Mouse (Mus musculus): ENCODE results near the gene Hmgb2.
A peak's percentile ranks its signal among the peaks of the same experiment; 100 is the strongest.
"Not testable (repeated sequence)": the region's sequence is repeated elsewhere in the genome, so short reads cannot be mapped to it uniquely, and the experiment has no call there.

Hmgb2 gene

DNA sequence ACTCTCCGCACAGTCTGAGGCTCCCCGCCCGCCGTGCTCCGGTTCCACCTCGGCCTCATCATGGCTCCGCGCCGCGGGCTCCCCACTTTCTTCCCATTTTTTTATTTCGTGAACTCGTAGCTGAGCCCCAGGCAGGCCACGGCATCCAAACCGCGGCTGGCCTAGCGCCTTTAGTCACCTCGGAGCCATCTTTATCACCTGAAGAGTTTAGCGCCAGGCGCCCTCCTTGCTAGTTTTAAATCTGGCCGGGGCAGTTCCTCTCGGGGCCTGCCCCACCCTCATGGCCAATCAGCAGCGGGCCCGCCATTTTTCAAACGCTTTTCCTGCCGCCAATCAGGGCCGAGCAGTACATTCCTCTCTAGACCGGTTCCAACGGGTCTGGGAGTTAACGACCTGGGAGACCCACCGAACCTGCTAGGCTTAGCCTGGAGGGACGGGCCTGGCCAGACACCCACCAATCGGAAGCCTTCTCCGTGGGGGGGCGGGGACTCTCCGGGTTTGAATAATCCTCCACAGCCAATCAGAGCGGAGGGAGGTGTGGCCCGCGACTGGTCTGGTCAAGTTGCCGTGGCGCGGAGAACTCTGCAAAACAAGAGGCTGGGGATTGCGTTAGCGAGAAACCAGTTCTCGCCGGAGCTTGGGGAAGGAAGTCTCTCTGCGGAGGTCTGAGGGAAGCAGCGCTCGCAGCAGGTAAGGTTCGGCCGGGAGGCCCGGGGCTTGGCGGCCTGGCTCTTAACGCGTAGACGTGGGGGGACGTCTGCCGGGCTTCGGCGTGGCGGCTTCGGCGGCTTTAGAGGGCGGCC lies at the start of gene Hmgb2:
Gene Hmgb2, plus strand, starts transcription at position 592 of the 803 bp plus-strand sequence.
- peak; percentile 99 for DNase-seq (ENCODE audit: low read depth)

DNA sequence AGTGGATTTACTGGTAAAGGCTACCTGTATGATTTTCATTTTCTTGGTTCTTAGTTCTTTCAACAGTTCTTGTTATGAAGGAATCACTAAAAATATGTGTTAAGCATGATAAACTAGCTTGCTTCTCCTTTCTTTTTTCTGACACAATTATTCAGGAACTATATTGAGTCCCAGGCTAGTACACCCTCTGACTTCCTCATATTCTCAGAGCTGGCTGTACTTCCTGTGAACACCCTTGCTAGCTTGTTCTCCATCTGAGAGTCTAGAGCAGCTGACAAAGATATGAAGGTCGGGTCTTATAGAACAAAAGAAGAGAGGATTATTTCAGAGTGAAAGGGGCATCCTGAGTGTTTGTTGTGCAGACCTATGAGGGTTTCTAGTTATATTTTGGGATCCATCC lies 48.9 kb upstream of the Hmgb2 start:
- DNase-seq (ENCODE audit: low read depth), result no peak

DNA sequence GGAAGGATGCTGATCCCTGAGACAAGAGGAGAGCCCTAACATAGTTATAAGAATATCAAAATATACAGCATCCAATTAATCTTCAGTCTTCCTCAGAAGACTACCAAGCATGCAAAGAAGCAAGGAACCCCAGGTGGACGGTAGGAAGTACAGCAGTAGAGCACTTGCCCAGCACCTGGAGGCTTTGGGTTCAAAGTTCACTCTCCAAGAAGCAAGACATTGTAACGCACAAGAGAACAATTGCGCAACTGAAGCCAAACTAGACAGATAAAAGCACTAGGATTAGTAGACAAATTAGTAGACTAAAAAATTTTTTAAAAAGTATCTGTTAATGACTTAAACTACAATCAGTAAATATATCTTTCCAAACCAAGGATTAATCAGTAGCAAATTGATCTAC lies 48.0 kb upstream of the Hmgb2 start:
- no peak for DNase-seq (ENCODE audit: low read depth)

DNA sequence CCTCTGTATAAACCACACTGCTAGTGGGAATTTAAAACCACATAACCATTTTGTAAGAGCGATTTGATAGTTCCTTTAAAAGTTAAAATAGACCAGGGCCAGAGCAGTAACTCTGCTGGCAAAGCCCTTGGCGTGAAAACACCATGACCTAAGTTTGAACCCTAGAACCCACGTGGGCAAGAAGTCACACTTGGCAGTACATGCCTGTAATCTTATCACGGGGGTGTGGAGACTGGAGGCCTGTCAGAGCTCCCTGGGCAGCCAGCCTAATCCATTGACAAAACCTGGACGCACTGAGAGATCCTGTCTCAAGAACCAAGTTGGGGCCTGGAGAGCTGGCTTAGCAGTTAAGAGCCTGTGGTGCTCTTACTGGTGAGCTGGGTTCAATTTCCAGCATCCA lies 43.1 kb upstream of the Hmgb2 start:
- no peak for DNase-seq (ENCODE audit: low read depth)

DNA sequence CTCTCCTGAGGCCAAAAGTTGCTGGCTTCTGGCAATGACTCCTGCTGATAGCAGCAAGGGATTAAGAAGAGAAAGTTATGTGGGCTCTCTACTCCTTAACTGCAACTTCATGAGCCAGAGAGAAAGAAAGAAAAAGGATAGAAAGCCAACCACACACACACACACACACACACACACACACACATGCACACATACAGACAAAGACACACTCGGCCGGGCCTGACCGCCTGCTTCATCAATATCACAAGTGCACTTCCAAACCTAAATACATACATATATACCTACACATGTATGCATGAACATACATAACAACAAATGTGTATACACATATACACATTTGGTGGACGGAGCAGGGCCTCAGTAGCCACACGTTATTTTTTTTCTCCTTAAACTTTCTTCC lies 40.8 kb upstream of the Hmgb2 start:
- no peak for DNase-seq (ENCODE audit: low read depth)

DNA sequence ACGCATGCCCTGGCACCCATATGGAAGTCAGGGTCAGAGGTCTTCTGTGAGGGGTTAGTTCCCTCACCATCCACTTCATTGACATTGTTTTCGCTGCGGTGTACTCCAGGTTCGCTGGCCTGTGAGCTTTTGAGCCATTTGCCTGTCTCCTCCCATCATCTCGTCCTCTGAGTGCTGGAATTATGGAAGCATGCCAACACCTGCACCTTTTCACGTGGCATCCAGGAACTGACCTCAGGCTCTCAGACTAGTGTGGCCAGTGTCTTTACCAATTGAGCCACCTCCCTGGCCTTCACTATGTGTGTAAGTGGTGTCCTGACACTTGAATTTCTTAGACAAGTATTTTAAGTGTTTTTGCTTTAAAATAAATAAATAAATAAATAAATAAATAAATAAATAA lies 38.0 kb upstream of the Hmgb2 start:
- DNase-seq (ENCODE audit: low read depth), result no peak

DNA sequence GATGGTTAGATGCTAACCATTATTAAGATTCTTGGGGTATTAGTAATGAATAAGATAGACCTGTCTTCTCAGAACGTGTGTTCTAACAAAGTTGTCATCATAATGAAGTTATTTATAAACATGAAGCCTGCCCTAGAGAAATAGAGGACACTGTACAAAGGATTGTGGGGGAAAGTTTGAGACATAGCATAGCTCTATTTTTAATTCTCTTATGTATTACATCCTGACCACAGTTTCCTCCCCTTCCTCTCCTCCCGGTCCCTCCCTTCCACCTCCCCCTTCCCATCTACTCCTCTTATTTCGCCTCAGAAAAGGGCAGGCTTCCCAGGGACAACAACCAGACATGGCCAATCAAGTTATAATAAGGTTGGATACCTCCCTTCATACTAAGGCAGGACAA lies 33.3 kb upstream of the Hmgb2 start:
- DNase-seq (ENCODE audit: low read depth), result no peak

DNA sequence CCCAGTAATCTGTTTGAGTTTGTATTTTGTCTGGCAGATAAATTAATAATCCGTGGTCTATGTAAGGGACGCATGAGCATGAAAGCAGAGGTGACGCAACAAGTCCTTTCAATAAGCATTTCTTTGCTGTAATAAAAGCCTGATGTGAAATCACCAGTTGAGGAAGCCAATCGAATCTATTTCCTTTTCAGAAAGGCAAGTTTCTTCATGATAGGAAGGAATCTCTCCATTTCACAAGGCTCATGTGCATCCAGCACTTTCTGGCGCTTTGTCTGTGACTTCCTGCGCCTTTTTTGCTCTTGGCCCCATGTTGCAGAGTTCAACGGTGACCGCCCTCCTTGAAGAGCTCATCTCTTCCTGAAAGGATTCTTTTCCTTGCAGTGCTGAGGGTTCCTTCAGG lies 32.0 kb upstream of the Hmgb2 start:
- no peak for DNase-seq (ENCODE audit: low read depth)

DNA sequence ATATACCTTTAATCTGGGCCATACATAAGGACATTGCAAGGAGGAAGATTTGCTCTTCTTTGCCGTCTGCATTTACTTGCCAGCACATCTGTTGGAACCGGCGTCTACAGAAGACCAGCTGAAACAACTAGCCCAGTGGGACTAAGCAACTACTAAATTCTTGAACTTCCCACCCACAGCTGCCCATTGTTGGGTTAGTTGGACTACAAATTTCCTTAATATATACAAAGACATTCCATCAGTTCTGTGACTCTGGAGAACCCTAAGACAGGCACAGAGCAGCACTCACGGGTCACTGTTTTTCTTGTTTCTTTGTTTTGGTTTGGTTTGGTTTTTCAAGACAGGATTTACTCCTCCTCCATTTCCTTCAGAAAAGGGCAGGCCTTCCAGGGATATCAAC lies 31.1 kb upstream of the Hmgb2 start:
- DNase-seq (ENCODE audit: low read depth), result no peak

DNA sequence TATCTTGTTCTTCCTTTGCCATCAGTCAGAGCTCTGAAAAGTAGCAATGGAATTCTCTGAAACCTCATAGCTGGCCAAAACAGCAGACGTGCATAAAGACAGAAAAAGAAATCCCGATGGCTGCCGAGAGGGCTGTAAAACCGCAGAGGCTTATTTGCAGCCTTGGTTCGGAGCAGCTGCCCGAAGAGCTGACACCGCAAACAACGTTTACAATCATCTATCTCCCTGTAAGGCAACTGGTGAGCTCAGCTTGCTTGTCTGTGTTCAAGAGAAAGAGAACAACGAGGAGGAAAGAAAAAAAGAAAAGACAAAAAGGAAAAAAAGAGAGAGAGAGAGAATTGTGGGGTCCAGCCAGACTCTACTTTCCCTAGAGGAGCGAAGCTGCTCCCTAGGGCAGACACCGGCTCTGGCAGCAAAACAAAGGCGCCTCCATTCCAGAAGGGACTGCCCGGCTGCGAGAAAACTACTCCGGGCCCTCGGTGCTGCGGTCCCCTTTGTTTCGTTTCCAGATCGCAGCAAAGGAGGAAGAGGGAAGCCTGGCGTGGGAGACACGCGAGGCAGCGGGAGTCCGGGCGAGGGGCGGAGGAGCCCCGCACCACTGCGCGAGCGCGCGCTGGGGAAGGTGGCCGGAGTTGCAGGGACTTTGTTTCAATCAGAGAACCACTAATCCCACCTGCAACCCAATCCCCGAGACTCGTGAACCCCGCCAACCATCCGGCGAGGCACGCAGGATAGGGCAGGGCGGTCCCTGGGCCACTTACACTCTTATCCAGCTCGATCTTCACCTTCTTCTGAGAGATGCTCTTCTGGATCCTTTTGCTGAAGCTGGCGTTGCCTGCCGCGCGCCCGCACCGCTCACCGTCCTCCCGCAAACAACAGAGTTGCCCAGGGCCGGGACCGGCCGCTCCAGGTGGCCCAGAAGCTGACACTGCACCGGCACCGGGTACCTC lies 24.9 kb upstream of the Hmgb2 start:
- DNase-seq (ENCODE audit: low read depth), result no peak

DNA sequence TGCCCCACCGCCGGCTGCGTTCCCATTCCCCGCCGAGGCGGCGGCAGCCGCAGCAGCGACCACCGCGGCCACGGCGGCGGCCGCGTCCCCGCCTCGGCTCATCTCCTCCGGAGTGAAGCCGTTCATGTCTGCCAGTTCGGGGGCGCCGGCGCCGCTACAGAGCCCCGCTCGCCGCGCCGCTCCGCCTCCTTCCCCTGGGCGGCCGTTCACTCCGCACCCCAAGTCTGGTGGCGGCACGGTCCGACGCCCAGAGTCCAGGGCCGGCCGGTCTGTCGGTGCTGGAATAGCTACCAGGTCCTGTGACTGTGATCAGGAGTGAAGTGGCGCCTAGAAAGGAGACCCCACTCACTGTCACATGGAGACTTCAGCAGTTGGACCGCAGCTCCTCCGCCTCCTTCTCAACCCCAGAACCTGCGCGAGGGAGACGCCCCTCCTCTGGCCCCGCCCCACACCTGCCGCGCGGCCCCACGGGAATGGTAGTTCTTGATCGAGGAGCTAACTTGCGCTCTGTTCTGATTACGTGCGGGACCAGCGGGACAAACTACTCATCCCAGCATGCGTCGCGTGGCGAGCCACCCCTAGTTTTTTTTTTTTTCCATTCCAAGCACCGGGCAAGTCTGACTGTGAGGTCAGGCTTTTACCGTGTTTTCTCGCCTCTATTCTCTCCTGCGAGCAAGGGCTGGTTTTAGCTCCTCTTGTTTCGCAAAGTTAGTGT lies 24.1 kb upstream of the Hmgb2 start, which contains the start of gene Sap30:
Gene Sap30, minus strand, starts transcription at position 420 of the 715 bp plus-strand sequence.
- peak; percentile 96 for DNase-seq (ENCODE audit: low read depth)

DNA sequence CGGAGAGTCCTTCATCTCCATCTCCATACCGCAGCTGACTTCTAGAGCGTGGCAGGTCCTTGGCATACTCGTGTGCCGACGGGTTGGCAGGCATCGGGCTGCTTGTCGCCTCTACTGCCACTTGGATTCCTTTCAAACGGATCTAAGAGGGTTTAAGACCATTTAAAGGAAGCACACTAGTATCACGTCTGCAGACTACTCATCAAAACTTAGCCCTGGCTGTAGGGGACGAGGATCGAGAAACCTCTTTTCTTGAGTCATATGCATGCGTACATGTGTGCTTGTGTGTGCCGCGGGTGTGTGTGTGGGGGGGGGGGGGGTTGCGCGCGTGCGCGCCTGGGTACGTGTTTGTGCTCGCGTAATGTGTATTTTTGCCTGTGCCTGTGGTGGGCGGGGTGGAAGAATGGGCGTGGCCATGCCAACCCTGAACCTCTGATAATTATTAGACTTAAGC lies 23.4 kb upstream of the Hmgb2 start:
- DNase-seq (ENCODE audit: low read depth), result peak; percentile 67

DNA sequence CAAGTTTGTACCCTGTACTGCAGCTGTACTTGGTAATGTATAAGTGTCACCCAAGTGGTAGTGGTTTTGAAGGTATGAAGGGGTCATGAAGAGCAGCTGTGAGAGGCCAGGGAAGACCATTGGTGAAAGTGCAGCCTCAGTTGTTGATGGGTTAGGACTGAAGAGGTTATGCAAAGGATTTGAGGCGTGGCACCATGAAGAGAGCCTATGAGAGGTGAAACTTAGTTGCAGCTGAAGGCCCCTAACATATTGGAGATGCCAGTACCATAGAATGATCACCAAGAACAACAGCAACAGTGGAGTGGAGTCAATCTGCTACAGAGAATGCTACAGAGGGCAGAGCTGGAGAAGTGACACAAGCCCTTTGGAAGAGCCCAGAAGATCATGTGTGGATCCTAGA lies 22.3 kb upstream of the Hmgb2 start:
- DNase-seq (ENCODE audit: low read depth), result no peak

DNA sequence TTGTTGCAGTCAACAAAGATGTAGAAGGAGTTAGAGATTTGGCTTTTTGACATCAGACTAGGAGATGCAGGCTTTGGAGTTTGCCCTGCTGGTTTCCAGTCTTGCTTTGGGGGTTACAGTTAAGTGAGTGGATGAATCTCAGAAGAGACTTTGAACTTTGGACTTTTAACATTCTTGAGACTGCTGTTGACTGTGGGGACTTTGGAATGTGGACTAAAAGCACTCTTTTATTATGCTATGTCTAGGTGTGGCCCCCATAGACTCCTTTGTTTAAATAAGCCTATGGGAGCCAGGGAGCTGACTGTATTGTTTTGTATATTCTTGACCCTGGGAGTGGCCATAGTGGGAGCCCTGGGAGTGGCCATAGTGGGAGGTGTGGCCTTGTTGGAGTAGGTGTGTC lies 21.8 kb upstream of the Hmgb2 start:
- no peak for DNase-seq (ENCODE audit: low read depth)

DNA sequence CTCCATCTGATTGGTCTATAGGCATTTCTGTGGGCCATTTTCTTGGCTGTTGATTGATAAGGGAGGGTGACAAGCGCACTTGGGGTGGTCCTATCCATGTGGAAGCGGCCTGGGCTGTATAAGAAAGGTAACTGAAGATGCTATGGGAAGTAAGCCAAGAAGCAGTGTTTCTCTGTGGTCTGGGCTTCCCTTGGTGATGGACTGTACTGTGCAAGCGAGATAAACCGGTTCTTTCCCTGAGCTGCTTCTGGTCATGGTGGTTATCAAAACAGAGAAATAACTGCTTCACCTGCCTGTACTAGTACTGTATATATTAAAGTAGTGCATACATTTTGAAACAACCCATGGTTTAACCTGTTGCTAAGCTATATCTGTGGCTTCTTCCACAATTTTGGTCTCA lies 19.8 kb upstream of the Hmgb2 start:
- DNase-seq (ENCODE audit: low read depth), result no peak

DNA sequence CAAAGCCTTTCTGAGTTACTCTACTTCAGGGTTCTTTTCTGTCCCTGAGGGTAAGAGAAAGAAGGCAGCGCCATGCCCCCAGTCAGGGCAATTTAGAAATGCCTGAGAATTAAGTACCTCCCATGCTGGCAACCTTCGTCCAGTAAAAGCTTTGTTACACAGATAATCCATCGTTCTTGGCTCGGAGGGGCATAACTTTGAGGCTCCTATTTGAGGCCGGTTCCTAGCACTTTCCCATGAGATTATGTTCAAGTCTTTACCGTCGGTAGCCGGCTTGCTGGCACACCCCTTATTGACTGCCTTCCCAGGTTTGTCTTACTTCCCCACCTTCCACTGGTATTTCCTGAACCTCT lies 13.2 kb upstream of the Hmgb2 start:
- no peak for DNase-seq (ENCODE audit: low read depth)

DNA sequence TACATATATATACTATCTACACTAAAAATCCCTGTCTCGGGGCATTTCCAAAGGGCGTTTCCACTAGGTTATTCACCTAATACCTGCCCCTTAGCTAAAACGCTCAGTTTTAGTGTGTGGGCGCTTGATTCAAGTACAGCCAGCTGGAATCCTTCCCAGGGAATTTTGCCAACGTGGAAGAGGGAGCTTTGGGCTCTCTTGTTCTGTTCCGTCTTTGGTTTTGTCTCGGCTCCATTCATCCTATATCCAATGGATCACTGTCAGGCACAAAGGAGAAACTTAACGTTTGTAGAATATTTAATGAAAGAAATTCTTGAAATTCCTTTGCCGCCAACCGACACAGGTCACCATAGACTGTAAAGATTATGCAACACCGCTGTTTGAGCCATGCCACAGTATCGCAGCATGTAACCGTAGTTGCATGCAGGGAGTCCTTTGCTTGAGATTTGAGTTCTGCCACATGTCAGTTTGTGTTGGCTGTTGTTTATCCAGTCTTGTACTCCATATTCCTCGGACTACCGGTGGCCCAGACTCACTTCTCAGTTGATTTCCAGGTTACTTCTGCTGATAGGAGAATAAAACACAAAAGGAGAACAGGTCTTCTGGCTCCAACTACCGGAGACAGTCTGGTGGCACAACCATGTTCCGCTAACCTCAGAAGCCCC lies 12.7 kb upstream of the Hmgb2 start:
- DNase-seq (ENCODE audit: low read depth), result no peak

DNA sequence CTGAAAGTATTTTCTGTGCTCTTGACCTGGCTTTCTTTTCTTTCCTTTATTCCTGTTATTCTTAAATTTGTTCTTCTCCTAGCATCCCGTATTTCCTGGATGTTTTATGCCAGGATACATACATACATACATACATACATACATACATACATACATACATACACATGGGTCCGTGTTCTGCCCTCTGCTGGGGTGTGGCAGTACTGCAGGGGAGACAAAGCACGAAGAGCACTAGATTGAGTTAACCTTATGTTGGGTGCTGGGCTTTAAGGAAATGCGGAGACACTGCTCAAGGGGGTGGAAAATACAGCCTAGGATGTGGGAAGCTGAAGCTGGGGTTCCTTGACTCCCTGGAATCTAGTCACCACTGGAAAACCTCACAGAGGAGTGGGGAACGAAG lies 8.1 kb upstream of the Hmgb2 start:
- peak; percentile 69 for DNase-seq (ENCODE audit: low read depth)

DNA sequence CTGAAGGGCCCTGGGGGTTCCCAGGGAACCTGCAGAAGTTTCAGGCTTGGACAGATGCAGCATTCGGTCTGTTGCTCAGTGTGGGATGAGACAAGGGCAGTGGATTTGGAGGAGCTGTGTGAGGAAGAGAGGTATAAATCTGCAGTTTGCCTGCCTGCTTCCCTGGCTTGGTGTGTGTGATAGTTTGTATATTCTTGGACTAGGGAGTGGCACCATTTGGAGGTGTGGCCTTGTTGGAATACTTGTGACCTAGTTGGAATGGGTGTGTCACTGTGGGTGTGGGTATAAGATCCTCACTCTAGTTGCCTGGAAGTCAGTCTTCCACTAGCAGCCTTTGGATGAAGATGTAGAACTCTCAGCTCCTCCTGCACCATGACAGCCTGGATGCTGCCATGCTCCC lies 6.2 kb upstream of the Hmgb2 start:
- DNase-seq (ENCODE audit: low read depth), result not testable (repeated sequence)

DNA sequence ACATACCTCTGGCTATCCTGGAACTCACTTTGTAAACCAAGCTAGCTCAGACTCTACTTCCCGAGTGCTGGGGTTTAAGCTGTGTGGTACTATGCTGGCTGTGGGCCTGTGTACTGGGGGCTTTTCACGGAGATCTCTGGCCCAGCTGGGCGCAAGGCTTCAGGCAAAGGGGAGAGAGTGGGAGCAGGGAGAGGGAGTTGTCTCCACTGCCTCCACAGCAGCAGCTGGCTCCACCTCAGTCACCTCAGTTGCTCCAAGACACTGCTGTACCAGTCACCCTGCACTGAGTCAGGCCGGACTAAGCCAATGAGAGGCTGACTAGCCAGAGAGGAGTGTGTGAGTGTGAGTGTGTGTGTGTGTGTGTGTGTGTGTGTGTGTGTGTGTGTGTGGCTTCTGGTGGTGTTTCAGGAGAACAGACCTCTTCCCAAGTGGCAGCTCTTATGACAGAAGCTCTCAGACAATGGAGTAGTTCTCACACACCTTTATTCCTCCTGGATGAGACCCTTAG lies 4.1 kb upstream of the Hmgb2 start:
- no peak for DNase-seq (ENCODE audit: low read depth)

DNA sequence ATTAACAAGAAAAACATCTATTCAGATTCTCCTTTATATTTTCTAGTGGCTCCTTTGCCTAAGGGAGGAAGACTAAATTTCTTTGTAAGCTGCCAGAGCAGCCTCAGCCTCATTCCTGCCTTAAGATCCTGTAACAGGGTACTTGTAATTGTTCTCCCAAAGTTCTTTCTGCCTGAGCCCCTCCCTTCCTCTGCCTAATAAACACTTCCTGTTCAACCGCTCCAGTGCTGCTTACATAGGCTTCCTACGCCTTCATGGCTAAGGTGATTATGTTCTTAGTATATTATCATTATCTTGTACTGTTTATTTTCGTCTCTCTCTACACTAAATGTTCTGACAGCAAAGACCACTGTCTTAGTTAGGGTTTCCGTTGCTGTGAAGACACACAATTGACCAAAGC lies 3.0 kb upstream of the Hmgb2 start:
- DNase-seq (ENCODE audit: low read depth), result no peak
